ENCODE assay signal across 9 mouse cellular contexts in genomic region chr7:28151584-28152221, GRCm38 (mm10). TPM values are rescaled to one million over a fixed set of nuclear protein-coding genes. Genes with fewer than 3 reads are reported as not detected.
DNase-seq lines count a peak whose midpoint lies in the region; ATAC-seq and TF ChIP-seq lines count a peak whose summit lies in the region.
"Had no signal": no experiment of that assay in that cellular context is flagged by ENCODE, and none has a peak within 500 bp of the region (broad histone marks: within the 10 kb centered on the region; RNA-seq: fewer than 3 reads in every experiment).

No protein-coding gene starts in this region.

- TF ChIP-seq CTCF in ES-Bruce4 (IDR thresholded peaks at IDR 0.05; ENCODE audit: low read depth, low read length), result peak; percentile 79
- peak; percentile 51; the same call in 1 of the 2 replicates for TF ChIP-seq CTCF in small intestine, adult 2 months (IDR thresholded peaks at IDR 0.05; ENCODE audit: extremely low read depth, insufficient read length, insufficient replicate concordance, low read depth, low read length)

- H3K9me3 ChIP-seq in kidney, embryonic 14.5 days (ENCODE audit: control insufficient read depth, low read length), result no peaks in the 10 kb centered on the region
- no peaks in the 10 kb centered on the region for H3K9me3 ChIP-seq in ES-Bruce4 (replicated peaks; ENCODE audit: control insufficient read depth, insufficient read depth, low read length, poor library complexity, severe bottlenecking)
- H3K9me3 ChIP-seq in intestine, embryonic 15.5 days, result no peaks in the 10 kb centered on the region
- H3K9me3 ChIP-seq in liver, embryonic 13.5 days (replicated peaks), result no peaks in the 10 kb centered on the region
- H3K9me3 ChIP-seq: embryonic facial prominence, embryonic 12.5 days had no signal

- WGBS in kidney, embryonic 14.5 days, result 19% methylated on average over 13 of the region's 13 CpGs
- 18% methylated on average over 13 of the region's 13 CpGs for WGBS in intestine, embryonic 15.5 days
- 11% methylated on average over 13 of the region's 13 CpGs for WGBS in liver, embryonic 13.5 days (ENCODE audit: insufficient replicate concordance)
- 18% methylated on average over 13 of the region's 13 CpGs for WGBS in small intestine, adult 2 months

- no peak for TF ChIP-seq EP300 in ES-Bruce4 (IDR thresholded peaks at IDR 0.05; ENCODE audit: insufficient read depth, low read depth, low read length)

- TF ChIP-seq POLR2A in ES-Bruce4 (IDR thresholded peaks at IDR 0.05; ENCODE audit: insufficient read depth, low read length), result no peak
- no peak for TF ChIP-seq POLR2A in small intestine, adult 2 months (IDR thresholded peaks at IDR 0.05; ENCODE audit: low read depth, low read length)

- DNase-seq in kidney, adult 18-20 months, result peak; percentile 42
- peak; percentile 32 for DNase-seq in brain, adult 2 months (ENCODE audit: low read depth, low spot score)
- DNase-seq in liver, embryonic 13.5 days, result peak; percentile 18
- DNase-seq in gastrocnemius, postnatal 36 days, result no peak

- H3K4me3 ChIP-seq in kidney, embryonic 14.5 days (ENCODE audit: low read length), result no peak overlapping the region
- no peak overlapping the region for H3K4me3 ChIP-seq in ES-Bruce4 (ENCODE audit: low read depth, low read length)
- no peak overlapping the region for H3K4me3 ChIP-seq in intestine, embryonic 15.5 days (replicated peaks)
- no peak overlapping the region for H3K4me3 ChIP-seq in liver, embryonic 13.5 days (replicated peaks)
- no peak overlapping the region for H3K4me3 ChIP-seq in small intestine, adult 2 months (ENCODE audit: low read depth, low read length)
- H3K4me3 ChIP-seq: embryonic facial prominence, embryonic 12.5 days had no signal

- H3K4me2 ChIP-seq in kidney, embryonic 14.5 days (replicated peaks; ENCODE audit: low read depth, low read length), result no peak overlapping the region
- no peak overlapping the region for H3K4me2 ChIP-seq in intestine, embryonic 15.5 days (replicated peaks)
- H3K4me2 ChIP-seq in liver, embryonic 13.5 days, result no peak overlapping the region
- H3K4me2 ChIP-seq: embryonic facial prominence, embryonic 12.5 days had no signal

- H3K27ac ChIP-seq in kidney, embryonic 14.5 days (ENCODE audit: low read depth, low read length), result no peak overlapping the region
- no peak overlapping the region for H3K27ac ChIP-seq in ES-Bruce4 (ENCODE audit: insufficient read depth, low read length)
- no peak overlapping the region for H3K27ac ChIP-seq in intestine, embryonic 15.5 days
- H3K27ac ChIP-seq in liver, embryonic 13.5 days, result no peak overlapping the region
- H3K27ac ChIP-seq in small intestine, adult 2 months (ENCODE audit: insufficient read depth, low read depth, low read length), result no peak overlapping the region
- H3K27ac ChIP-seq: embryonic facial prominence, embryonic 12.5 days had no signal

- intact Hi-C loops in gastrocnemius, postnatal 36 days (cut with DNase I), result loop anchor here (5.0 kb wide), 1 partner anchor 99 kb away; the partner anchor contains the start of gene Psmc4

- H3K27me3 ChIP-seq in kidney, embryonic 14.5 days (ENCODE audit: control insufficient read depth, insufficient read depth, low read length), result no peaks in the 10 kb centered on the region
- no peaks in the 10 kb centered on the region for H3K27me3 ChIP-seq in ES-Bruce4 (ENCODE audit: control insufficient read depth, insufficient read depth, low read length, poor library complexity, severe bottlenecking)
- no peaks in the 10 kb centered on the region for H3K27me3 ChIP-seq in intestine, embryonic 15.5 days (replicated peaks)
- no peaks in the 10 kb centered on the region for H3K27me3 ChIP-seq in liver, embryonic 13.5 days
- H3K27me3 ChIP-seq in small intestine, adult 2 months (ENCODE audit: control insufficient read depth, insufficient read depth, low read length), result no peaks in the 10 kb centered on the region

- H3K9ac ChIP-seq in kidney, embryonic 14.5 days (ENCODE audit: low read depth, low read length), result no peak overlapping the region
- no peak overlapping the region for H3K9ac ChIP-seq in ES-Bruce4 (ENCODE audit: low read depth, poor library complexity, severe bottlenecking)
- no peak overlapping the region for H3K9ac ChIP-seq in intestine, embryonic 15.5 days
- no peak overlapping the region for H3K9ac ChIP-seq in liver, embryonic 13.5 days
- H3K9ac ChIP-seq: embryonic facial prominence, embryonic 12.5 days had no signal

- H3K36me3 ChIP-seq in kidney, embryonic 14.5 days (ENCODE audit: control insufficient read depth, insufficient read depth, low read length), result no peaks in the 10 kb centered on the region
- H3K36me3 ChIP-seq in ES-Bruce4 (ENCODE audit: control insufficient read depth, insufficient read depth, low read length, poor library complexity, severe bottlenecking), result no peaks in the 10 kb centered on the region
- no peaks in the 10 kb centered on the region for H3K36me3 ChIP-seq in intestine, embryonic 15.5 days
- H3K36me3 ChIP-seq in liver, embryonic 13.5 days, result no peaks in the 10 kb centered on the region
- no peaks in the 10 kb centered on the region for H3K36me3 ChIP-seq in small intestine, adult 2 months (ENCODE audit: control insufficient read depth, insufficient read depth, low read length)
- H3K36me3 ChIP-seq: embryonic facial prominence, embryonic 12.5 days had no signal

- H3K4me1 ChIP-seq in kidney, embryonic 14.5 days (ENCODE audit: control insufficient read depth, insufficient read depth, low read length), result no peaks in the 10 kb centered on the region
- no peaks in the 10 kb centered on the region for H3K4me1 ChIP-seq in ES-Bruce4 (ENCODE audit: control insufficient read depth, insufficient read depth, low read length)
- H3K4me1 ChIP-seq in intestine, embryonic 15.5 days (replicated peaks), result no peaks in the 10 kb centered on the region
- H3K4me1 ChIP-seq in liver, embryonic 13.5 days (replicated peaks), result no peaks in the 10 kb centered on the region
- H3K4me1 ChIP-seq in small intestine, adult 2 months (ENCODE audit: control insufficient read depth, insufficient read depth, insufficient read length, low read length), result no peaks in the 10 kb centered on the region

- ATAC-seq in kidney, embryonic 14.5 days (ENCODE audit: low FRiP score, low TSS enrichment), result no peak
- ATAC-seq in intestine, embryonic 15.5 days, result 0 out of 2 replicates have a peak, but pooled peaks have one; percentile 25
- ATAC-seq in liver, embryonic 13.5 days (ENCODE audit: low read depth), result no peak

RNA-seq across cellular contexts. Expression of gene Fbl, which starts 17.8 kb away (rescaled TPM):
- polyA plus RNA-seq in kidney, embryonic 14.5 days (2014; fragmentation: Nextera tagmentation; extraction: Ambion mirVana), result 57.0 and 85.8 TPM in 2 replicates
- polyA plus RNA-seq in ES-Bruce4 (2011; ENCODE audit: insufficient read depth, insufficient read length, low read depth, missing spikeins), result 441 and 480 TPM in 2 replicates
- polyA plus RNA-seq in intestine, embryonic 15.5 days (2015; fragmentation: Nextera tagmentation; extraction: Ambion mirVana), result 133 and 140 TPM in 2 replicates
- 112 and 133 TPM in 2 replicates for polyA plus RNA-seq in liver, embryonic 13.5 days (2015; fragmentation: Nextera tagmentation; extraction: Ambion mirVana)
- 15.7 and 26.6 TPM in 2 replicates for polyA plus RNA-seq in small intestine, adult 2 months (2012; rRNA removed)
- total RNA-seq in gastrocnemius, postnatal 36 days (2021), result 10 to 100 TPM; 18.8 to 22.9 TPM

RNA-seq across cellular contexts. Expression of gene 9530053A07Rik, which starts 22.4 kb away (rescaled TPM):
- not detected in 2 replicates for polyA plus RNA-seq in kidney, embryonic 14.5 days (2014; fragmentation: Nextera tagmentation; extraction: Ambion mirVana)
- 0.13 TPM in 1 of 2 replicates, not detected in the other for polyA plus RNA-seq in ES-Bruce4 (2011; ENCODE audit: insufficient read depth, insufficient read length, low read depth, missing spikeins)
- 0.03 and 0.09 TPM in 2 replicates for polyA plus RNA-seq in intestine, embryonic 15.5 days (2015; fragmentation: Nextera tagmentation; extraction: Ambion mirVana)
- polyA plus RNA-seq in liver, embryonic 13.5 days (2015; fragmentation: Nextera tagmentation; extraction: Ambion mirVana), result not detected in 2 replicates
- polyA plus RNA-seq in small intestine, adult 2 months (2012; rRNA removed), result 0.01 and 0.57 TPM in 2 replicates
- not detected for total RNA-seq in gastrocnemius, postnatal 36 days (2021)

RNA-seq across cellular contexts. Expression of gene Dyrk1b, which starts 27.6 kb away (rescaled TPM):
- 19.4 and 19.8 TPM in 2 replicates for polyA plus RNA-seq in kidney, embryonic 14.5 days (2014; fragmentation: Nextera tagmentation; extraction: Ambion mirVana)
- 9.2 and 9.5 TPM in 2 replicates for polyA plus RNA-seq in ES-Bruce4 (2011; ENCODE audit: insufficient read depth, insufficient read length, low read depth, missing spikeins)
- polyA plus RNA-seq in intestine, embryonic 15.5 days (2015; fragmentation: Nextera tagmentation; extraction: Ambion mirVana), result 6.3 and 7.3 TPM in 2 replicates
- polyA plus RNA-seq in liver, embryonic 13.5 days (2015; fragmentation: Nextera tagmentation; extraction: Ambion mirVana), result 1.6 and 1.7 TPM in 2 replicates
- polyA plus RNA-seq in small intestine, adult 2 months (2012; rRNA removed), result 19.0 and 58.6 TPM in 2 replicates
- total RNA-seq in gastrocnemius, postnatal 36 days (2021), result 10 to 100 TPM; 82.4 to 90.6 TPM

Comparison
In these comparisons a context has a peak if more than half of its experiments do, and no peak if none do; other contexts are left out.
1. DNase-seq: peak in kidney, adult 18-20 months (single experiment), brain, adult 2 months (single experiment) and liver, embryonic 13.5 days (single experiment); none in gastrocnemius, postnatal 36 days (0 of 2).